14 mouse cellular contexts compared by ENCODE assay signal in the genomic region with DNA sequence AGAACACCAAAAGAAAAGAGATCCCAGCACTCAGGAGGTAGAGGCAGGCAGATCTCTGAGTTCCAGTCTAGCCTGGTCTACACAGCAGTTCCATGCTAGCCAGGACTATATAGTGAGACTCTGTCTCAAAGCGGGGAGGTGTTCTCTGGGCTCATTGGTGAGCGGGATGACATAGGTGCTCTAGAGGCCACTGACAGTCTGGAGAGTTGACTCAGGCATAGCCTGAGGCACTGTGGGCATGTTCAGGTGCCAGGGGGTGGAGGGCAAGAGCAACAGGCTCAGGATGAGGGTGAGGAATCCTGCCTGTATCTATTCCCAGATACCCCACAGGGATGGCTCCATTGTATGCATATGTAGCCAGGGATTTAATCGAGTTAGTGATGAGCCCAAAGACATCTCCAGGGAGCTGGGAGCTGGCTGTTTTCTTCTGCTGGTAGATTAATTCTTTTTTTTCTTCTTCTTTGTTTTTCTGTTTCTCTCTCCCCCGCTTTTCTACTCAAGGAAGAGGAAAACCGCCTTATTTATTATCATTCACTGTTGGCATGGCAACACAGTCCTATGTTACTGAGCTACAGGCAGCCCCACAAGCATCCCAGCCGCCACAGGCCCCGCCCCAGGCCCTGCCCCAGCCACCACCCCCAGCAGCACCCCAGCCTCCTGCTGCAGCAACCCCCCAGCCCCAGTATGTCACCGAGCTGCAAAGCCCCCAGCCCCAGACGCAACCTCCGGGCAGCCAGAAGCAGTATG. TPM values are rescaled to one million over a fixed set of nuclear protein-coding genes. Genes with fewer than 3 reads are reported as not detected.
DNase-seq lines count a peak whose midpoint lies in the region; ATAC-seq lines count a peak whose summit lies in the region.
"Had no signal": no experiment of that assay in that cellular context is flagged by ENCODE, and none has a peak within 500 bp of the region (broad histone marks: within the 10 kb centered on the region; RNA-seq: fewer than 3 reads in every experiment).

No protein-coding gene starts in this region.

- DNase-seq in embryo, embryonic 10.5 days (ENCODE audit: low spot score): peak; percentile 22
- DNase-seq in embryo, embryonic 10 days (ENCODE audit: low spot score): no peak
- DNase-seq in thymus, postnatal 14 days: peak; percentile 27
- DNase-seq in thymus, postnatal 4 days: no peak
- no peak for DNase-seq in midbrain, embryonic 11.5 days (ENCODE audit: low spot score, missing footprints)
- no peak for DNase-seq in c-Kit-positive CD71-positive TER-119-positive erythroid progenitor cells, embryonic 14.5 days (ENCODE audit: low spot score)
- no peak for DNase-seq in kidney, adult 9 months
- DNase-seq: gastrocnemius, postnatal 36 days; lung, embryonic 14.5 days; right cerebral cortex, postnatal 4 days had no signal

- 37% methylated on average over 10 of the region's 10 CpGs for WGBS in midbrain, embryonic 11.5 days

- no peaks in the 10 kb centered on the region for H3K9me3 ChIP-seq in midbrain, embryonic 11.5 days (ENCODE audit: control insufficient read depth, low read length)

- no peak overlapping the region for H3K27ac ChIP-seq in midbrain, embryonic 11.5 days (ENCODE audit: low read depth, low read length)

- H3K36me3 ChIP-seq in midbrain, embryonic 11.5 days (ENCODE audit: control insufficient read depth, insufficient read depth, low read length): no peaks in the 10 kb centered on the region

- no peak overlapping the region for H3K4me2 ChIP-seq in midbrain, embryonic 11.5 days
- H3K4me2 ChIP-seq: lung, embryonic 14.5 days had no signal

- peak; percentile 48; the same call in 1 of the 2 replicates for ATAC-seq in midbrain, embryonic 11.5 days (ENCODE audit: low FRiP score)
- ATAC-seq in monocyte, adult 5-6 weeks (replicated peaks; ENCODE audit: insufficient number of reproducible peaks, low FRiP score, low TSS enrichment, poor library complexity, severe bottlenecking): no peak
- ATAC-seq: Patski had no signal

- H3K9ac ChIP-seq in midbrain, embryonic 11.5 days (ENCODE audit: low read length): peak overlapping the region; percentile 1; the same call in 1 of the 2 replicates
- H3K9ac ChIP-seq: lung, embryonic 14.5 days had no signal

- H3K27me3 ChIP-seq in midbrain, embryonic 11.5 days (ENCODE audit: control insufficient read depth, insufficient read depth, low read length): no peaks in the 10 kb centered on the region
- H3K27me3 ChIP-seq: Patski had no signal

- H3K4me3 ChIP-seq in midbrain, embryonic 11.5 days (ENCODE audit: low read depth, low read length): no peak overlapping the region
- H3K4me3 ChIP-seq: myocyte had no signal

- peaks cover 18% of the 10 kb centered on the region for H3K4me1 ChIP-seq in midbrain, embryonic 11.5 days (ENCODE audit: control insufficient read depth, insufficient read depth, low read length)

RNA-seq across cellular contexts. Expression of a gene that starts 6.8 kb away (rescaled TPM):
- 6.0 and 7.8 TPM in 2 replicates for polyA plus RNA-seq in midbrain, embryonic 11.5 days (2014; fragmentation: Nextera tagmentation; extraction: Ambion mirVana)
- 8.4 to 15.4 TPM (median 10.1 TPM) in 3 replicates for total RNA-seq in monocyte, adult 5-6 weeks (2017)

RNA-seq across cellular contexts. Expression of a gene that starts 8.5 kb away (rescaled TPM):
- polyA plus RNA-seq in midbrain, embryonic 11.5 days (2014; fragmentation: Nextera tagmentation; extraction: Ambion mirVana): 2.2 and 2.4 TPM in 2 replicates
- 2.4 to 3.7 TPM (median 2.6 TPM) in 3 replicates for total RNA-seq in monocyte, adult 5-6 weeks (2017)

RNA-seq across cellular contexts. Expression of a gene that starts 28.6 kb away (rescaled TPM):
- polyA plus RNA-seq in midbrain, embryonic 11.5 days (2014; fragmentation: Nextera tagmentation; extraction: Ambion mirVana): not detected in 2 replicates
- not detected in 3 replicates for total RNA-seq in monocyte, adult 5-6 weeks (2017)
- total RNA-seq: gastrocnemius, postnatal 36 days; left cerebral cortex, adult 18-20 months had no signal
- polyA plus RNA-seq: lung, embryonic 14.5 days; myocyte; Patski had no signal

RNA-seq across cellular contexts. Expression of a gene that starts 31.0 kb away (rescaled TPM):
- 0.23 TPM in 2 replicates for polyA plus RNA-seq in midbrain, embryonic 11.5 days (2014; fragmentation: Nextera tagmentation; extraction: Ambion mirVana)
- 7.4 to 27.0 TPM (median 8.4 TPM) in 3 replicates for total RNA-seq in monocyte, adult 5-6 weeks (2017)

RNA-seq across cellular contexts. Expression of a gene that starts 31.2 kb away (rescaled TPM):
- 12.2 and 14.3 TPM in 2 replicates for polyA plus RNA-seq in midbrain, embryonic 11.5 days (2014; fragmentation: Nextera tagmentation; extraction: Ambion mirVana)
- total RNA-seq in monocyte, adult 5-6 weeks (2017): 19.0 to 27.3 TPM (median 24.0 TPM) in 3 replicates

Comparison
In these comparisons a context has a peak if more than half of its experiments do, and no peak if none do; other contexts are left out.
1. DNase-seq: peak in embryo, embryonic 10.5 days (single experiment) and thymus, postnatal 14 days (single experiment); none in embryo, embryonic 10 days (single experiment), thymus, postnatal 4 days (single experiment), midbrain, embryonic 11.5 days (single experiment), c-Kit-positive CD71-positive TER-119-positive erythroid progenitor cells, embryonic 14.5 days (single experiment) and kidney, adult 9 months (single experiment).